Mouse (Mus musculus) testis, postnatal 14 days (tissue): ENCODE results near the gene Cys1.

Source experiments
- DNase-seq: peaks from one replicate; pipeline ENCODE4 v3.0.0; 2021; ENCODE audit warnings: low spot score

Gene Cys1

DNA sequence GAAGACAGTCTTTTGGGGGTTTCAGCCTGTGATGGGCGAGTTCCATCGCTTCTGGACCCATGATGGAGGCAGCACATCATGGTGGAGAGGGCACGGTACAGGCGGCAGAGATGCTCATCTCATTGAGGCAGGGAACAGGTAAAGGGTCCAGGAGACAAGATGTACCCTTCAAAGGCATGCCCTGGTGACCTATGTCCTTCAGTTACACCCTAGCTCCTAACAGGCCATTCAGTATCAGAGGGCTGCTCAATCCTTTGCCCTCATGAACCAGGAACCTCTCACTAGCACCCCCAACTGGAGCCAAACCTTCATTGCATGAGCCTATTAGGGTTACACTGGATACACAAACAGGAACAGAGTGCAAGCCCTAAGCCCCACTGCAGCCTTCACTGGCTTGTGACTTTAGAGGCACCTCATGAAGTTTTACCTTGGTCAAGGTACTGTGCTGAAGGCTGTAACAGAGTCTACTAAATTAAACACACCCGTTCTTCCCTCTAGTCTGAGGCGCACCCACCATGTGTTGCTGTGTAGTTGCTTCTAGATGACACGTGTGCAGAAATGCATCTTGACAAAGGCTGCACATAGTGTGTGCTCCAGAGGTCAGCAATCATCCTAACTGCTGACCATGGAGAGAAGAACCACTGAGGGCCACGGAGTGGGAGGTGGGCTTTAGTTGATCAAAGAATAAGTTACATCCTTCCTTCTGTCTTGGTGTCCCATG lies 16.0 kb upstream of the Cys1 start:
- no peak for DNase-seq

DNA sequence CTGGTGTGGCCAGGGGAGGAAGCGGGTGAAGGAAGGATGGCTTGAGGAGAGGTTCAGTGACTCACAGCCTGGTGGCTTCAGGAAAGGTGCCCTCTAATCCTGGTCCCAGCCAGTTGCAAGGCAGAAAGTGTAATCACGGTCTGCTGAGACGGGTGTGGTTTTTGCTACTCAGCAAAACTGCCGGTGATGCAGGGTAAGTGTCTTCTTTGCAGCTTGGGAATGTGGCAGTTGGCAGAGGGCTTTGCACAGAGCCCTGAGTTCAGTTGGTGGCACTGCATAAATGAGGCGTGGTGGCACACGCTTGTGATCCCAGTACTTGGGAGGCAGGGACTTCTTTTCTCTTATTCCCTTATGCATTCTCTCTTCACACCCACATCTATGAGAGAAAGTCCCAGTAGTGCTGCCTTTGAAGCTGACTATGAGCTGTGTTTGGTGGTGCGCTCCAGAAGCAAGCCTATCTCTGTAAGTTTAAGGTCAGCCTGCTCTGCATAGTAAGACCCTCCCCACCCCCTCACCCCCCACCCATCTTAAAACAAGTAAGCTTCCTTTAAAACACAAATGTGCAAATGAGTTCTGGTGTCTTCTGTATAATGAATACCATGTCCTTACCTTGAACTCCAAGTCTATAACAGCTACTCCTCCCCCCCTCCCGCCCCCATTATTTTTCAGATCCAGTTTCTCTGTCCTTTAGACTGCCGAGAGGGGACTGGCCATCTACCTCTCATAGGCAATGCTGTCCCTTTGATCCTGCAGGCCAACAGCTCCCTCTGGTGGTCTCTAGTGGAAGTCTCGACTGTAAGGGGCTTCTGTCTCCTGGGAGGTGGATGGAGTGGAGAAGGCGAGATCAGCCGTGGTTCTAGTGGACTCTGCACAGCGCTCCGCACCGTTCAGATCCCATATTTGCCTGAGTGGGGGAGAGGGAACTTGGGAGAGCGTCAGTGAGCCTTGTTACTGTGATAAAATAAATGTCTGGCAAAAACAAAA lies 15.2 kb upstream of the Cys1 start:
- peak; percentile 72 for DNase-seq

DNA sequence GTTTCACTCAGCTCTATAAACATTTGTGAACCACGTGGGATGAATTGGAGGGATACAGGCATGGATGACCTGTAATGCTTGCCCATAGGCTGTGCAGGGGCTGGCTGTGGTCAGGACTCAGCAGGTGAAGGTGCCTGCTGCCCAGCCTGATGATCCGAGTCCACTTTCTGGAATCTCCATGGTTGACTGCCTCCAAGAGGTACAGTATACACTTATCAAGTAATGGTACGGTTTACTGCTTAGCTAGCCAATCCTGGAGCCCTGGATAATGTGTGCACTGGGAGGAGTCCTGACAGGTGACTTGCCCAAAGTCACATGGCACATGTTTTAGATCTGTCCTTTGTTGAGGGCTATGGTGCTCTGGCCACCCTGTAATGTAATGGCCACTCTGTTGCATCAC lies 8.7 kb upstream of the Cys1 start:
- no peak for DNase-seq

DNA sequence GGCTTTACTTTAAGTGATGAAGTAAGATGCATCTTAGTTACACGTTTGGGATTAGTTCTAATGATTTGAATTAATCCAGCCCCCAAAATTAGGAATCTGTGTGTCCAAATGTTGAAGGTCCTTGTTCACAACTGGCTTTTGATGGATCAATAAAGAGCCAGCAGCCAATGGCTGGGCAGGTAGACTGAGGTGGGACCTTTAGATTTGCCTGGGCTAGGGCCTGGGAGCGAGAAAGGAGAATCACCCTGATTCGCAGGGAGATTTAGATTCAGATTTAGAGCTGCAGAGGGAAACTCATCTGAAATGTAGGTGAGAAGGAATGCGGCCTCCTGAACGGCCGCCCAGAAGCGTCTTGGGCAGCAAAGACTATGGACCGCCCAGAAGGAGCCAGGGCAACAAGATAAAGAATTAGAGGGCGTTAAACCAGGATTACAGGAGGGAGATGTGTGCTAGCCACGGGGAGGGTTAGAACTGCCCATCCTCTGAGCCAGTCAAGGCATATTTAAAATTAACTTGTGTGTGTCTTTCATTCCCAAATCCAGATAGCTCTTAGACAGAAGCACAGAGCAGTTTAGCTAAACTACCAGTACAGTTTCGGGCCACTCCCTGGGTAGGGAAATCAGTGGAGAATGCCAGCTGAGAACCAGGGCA lies 5.2 kb upstream of the Cys1 start:
- no peak for DNase-seq

DNA sequence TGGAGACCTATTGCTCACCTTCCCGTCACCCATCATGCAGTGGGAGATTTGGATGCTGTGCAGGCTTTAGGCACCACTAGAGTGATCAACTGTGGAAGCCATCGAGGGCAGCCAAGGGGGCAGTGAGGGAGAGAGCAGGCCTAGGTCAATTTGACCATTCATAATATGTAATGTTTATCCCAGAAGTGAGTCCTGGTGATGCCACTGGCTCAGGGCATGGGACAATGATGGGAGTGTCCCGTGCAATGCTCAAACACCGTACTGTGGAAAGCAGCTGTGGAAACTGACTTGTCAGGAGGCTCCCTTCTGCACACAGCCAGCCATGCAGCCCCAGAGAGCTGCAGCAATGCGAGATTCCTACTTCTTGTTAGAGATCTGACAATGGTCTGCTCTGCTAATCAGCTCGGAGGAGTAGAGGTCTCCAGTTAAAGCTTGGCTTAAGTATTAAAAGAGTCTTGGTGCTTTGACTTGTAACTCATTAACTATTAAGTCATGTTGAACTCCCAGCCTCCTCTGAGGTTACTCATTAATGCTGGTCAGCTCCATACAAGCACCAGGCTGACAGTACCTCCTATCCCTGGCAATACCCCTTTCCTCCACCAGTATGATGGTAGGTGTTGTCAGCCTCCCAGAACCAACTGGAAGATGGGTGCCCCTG lies 4.6 kb upstream of the Cys1 start:
- no peak for DNase-seq

DNA sequence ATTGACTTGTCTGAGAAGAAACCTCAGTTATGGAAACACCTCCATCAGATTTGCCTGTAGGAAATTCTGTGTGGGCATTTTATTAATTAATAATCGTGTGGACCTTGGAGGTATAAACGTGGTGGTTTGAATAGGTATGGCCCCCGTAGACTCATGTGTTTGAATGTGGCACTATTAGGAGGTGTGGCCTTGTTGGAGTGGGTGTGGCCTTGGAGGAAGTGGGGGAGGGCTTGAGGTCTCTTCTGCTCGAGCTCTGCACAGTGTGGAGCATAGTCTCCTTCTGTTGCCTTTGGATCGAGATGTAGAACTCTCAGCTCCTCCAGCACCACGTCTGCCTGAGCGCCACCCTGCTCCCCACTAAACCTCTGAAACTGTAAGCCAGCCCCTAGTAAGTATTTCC lies 1.8 kb upstream of the Cys1 start:
- no peak for DNase-seq

DNA sequence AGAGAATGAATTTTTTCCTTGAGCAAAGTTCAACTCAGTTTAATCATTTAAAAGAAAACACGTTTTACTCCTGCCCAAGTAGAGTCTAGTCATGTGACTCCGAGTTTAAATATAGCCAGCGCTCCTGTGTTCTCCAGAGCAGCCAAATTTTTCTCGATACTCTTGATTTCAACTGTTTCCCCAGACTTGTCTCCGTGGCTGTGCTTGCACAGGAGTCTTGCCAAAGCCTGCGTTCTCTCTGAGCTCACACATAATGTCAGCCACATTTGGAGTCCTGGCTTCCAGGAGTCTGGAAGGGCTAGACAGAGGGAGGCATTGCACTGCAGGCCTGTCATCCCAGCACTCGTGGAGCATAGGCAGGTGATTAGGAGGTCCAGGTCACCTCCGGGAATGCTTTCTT lies 950 bp upstream of the Cys1 start:
- DNase-seq = no peak

DNA sequence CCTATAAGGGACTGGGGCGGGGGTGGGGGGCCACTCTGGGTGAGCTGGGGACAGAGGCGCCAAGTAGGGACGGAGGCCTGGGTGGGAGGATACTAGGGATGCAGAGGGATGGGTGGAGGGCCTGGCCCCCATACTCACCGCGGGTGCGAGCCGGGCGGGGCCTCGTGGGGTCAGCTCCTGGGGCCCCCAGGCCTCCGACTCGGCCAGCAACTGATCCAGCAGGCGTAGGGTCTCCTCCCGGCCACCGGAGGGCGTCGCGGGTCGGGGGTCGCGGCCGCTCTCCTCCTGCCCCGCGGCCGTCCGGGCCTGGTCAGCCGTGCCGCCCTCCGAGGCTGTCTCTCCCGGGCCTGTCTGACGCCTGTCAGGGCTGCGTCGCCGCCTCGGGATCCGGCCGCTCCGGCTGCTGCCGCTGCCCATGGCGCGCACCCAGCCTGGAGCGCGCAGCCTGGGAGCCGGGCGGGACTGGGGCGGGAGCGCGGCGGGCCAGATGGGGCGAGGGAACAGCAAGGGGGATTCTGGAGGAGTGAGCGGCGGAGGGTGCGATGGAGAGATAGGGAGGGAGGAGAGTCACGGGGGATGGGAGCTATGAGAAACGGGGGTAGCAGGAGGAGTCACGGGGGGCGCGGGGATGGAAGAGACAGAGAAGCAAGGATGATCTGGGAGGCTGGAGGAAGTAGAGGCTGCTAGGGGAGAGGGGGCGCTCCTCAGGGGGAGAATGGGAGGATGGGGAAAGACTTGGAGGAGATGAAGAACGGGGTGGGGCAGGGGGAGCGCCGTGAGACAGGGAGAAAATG lies 924 bp downstream of the Cys1 start:
- peak; percentile 17 for DNase-seq

DNA sequence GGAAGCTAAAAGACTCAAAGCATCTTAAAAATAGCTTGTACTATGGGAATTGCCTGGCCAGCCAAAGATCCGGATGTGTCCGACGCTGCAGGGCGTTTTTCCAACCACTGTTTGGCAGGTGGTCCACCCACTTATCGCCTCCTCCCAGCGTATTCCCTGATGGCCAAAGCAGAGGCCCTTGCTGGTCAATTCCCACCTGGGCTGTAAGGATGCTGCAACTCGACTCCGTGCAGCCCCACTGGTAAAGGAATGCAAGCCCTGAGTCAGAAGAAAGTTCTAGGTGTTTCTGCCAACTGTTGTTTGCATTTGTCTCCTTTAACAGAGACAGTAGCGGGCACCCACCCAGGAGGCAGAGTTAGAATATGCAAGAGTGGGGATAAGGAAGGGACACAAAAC lies 1.5 kb downstream of the Cys1 start:
- DNase-seq = no peak

DNA sequence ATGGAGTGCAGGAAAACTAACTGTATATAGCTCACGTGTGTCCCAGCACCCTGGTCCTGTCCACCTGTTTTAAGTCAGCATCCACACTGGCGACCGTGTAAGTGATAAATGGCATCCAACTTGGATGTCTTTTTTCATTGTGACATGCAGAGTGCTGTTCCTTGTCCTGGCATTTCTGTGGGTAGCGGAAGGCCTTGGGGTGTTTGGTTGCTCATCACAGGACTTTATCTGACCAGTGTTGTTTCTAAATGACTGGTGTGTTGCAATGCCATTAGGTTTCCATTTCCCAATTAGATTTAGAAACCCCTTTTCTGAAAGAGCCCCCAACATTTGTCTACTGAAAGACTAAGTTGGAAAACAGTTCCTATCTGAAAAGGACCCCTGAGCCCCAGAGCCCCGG lies 19.5 kb downstream of the Cys1 start:
- no peak for DNase-seq

DNA sequence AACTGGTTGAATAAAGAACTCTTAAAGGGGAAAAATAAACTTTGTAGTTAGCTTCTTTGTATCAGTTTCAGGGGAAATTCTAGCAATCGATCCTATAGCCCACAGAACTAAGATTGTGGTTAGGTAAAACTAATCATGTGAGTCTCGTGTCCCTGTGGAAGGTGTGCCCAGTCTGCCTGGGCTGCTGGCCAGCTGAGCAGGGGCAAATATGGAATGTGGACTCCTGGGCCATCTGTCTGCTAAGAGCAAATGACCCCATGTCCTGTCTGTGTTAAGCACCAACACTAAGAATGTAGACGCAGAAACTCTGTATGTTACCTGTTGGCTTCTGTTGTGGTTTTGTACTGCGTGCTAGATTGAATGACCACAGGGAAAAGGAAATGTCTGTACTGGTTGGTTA lies 20.5 kb downstream of the Cys1 start:
- no peak for DNase-seq

DNA sequence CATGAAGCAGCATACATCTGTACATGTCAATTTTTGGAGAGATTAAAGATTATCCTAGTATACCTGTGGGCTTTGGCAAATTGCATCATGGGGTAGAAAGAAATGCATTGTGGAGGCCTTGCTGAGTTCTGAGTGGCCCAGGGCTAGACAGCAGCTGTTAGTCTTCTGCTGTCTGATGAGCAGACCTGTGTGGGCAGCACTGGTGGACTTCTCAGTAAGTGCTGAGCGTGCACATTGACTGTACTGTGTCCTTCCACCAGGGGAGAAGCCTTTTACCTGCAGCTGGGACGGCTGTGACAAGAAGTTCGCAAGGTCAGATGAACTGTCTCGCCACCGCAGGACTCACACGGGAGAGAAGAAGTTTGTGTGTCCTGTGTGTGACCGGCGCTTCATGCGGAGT lies 21.7 kb downstream of the Cys1 start:
- no peak for DNase-seq

DNA sequence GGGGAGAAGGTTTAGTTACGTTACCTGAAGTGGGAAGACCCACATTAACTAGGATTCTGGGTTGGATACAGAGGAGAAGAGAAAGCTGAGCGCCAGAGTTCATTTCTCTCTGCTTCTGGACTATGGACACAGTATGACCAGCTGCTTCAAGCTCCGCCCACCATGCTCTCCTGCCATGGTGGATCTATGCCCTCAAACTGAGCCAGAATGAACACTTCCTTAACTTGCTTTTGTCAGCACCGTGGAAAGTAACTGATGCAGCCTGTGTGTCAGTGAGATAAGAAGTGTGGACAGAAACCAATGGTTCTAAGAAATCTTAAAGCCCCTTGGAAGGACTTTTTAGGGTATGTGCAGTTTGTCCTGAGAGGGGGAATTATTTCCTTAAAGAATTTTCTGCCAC lies 22.6 kb downstream of the Cys1 start:
- no peak for DNase-seq

DNA sequence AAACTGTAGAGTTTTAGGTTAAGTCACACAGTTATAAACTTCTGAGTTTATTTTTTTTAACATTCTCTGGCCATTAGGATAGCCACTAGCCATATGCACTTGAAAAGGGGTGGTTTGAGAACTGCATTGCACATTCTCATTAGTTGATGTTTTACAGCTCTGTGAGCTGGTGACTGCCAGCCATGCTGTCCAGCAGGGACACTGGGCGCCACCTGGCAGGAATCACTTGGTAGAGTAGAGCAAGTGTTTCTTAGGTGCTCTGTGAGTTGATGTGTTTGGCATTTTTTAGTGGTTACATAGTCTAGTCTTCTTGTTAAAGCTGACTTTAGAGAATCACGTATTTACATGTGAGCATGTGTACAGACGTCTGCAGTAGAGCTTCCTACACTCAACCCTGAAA lies 25.2 kb downstream of the Cys1 start:
- DNase-seq = no peak

DNA sequence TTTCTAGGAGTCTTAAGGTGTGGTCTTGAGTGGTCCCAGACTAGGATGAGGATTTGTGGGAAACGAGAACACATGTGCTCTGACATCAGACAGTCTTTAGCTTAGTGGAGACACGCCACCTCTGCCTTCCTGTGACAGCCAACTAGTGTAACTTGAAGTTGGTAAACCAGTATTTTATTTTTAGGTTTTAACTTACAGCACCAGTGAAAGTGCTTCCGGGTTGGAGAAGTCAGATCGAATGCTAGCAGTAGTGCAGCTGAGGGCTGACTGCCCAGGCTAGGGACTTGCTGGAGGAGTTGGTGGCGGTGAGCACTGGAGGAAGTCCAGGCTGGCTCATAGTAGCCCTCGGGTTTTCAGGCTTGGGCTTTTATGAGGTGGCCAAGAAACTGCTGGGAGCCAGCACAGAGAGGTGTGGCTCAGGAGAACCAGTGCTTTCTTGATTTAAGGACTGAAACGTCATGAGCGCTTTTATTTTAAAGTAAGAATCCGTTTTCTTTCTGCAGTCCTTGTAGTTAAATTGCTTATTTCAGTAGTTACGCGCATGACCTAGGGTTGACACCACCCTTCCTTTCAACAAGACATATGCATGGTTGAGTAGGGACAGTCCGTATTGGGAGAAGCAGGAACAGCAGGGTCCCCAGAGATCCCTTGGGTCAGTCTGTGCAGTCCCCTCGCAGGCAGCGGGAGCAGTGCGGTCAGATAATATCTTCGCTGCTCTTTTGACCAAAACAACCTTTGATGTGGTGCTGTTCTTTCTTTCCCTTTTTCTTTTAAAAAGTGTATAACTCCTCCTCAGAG lies 27.3 kb downstream of the Cys1 start:
- DNase-seq = no peak

DNA sequence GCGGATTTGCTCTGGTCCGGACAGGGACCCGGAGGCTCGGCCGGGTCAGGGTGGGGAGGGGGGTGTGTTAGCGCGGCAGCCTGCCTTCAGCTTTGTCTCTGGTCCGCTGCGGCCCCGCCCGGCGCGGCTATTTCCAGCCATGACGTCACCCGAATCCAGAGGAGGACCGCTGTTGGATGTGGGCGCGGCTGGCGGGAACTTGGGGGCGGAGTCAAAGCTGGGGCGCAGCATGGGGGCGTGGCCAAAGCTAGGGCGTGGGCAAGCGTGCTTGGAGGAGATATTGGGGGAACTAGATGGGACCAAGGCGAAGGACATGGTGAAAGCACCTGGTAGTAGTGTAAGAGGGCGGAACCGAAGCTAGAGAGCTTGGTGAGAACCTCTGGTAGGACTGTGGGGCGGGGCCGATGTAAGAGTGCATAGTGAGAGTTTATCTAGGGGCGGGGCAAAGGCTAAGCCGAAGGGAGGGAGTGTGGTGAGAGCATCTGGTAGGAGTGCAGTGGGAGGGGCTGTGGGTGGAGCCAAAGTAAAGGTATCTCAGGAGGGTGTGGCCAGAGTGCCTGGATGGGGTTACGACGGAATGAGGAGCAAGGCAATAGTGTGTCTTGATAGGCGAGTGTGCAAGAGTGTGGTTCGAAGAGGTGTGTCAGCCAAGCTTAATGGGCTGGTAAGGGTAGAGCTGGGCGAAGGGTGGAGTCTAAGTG lies 29.8 kb downstream of the Cys1 start:
- peak; percentile 96 for DNase-seq

DNA sequence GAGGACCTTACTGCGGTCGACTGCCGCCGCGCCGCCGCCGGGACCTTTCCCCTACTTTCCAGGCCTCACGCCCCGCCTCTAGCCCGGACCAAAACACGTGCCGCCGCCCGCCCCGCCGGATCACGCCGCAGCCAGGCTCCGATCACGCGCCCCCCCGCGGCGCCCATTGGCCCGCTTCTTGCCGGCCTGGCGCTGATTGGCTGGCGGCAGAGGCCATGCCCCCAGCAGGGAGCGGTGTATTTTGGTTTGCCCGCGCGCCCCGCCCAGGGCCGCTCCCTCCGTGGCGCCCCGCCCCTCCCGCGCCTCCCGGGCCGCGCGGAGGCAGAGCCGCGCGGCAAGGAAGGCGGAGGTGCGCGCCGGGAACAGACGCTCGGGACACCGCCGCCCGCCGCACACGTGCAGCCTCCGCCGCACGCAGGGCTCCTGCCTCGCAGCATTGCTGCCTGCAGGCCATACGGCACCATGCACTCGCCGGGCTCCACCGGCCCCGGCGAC lies 30.5 kb downstream of the Cys1 start, which contains the start of gene Klf11:
Gene Klf11, plus strand, starts transcription at position 212 of the 495 bp plus-strand sequence.
- DNase-seq = peak; percentile 98

DNA sequence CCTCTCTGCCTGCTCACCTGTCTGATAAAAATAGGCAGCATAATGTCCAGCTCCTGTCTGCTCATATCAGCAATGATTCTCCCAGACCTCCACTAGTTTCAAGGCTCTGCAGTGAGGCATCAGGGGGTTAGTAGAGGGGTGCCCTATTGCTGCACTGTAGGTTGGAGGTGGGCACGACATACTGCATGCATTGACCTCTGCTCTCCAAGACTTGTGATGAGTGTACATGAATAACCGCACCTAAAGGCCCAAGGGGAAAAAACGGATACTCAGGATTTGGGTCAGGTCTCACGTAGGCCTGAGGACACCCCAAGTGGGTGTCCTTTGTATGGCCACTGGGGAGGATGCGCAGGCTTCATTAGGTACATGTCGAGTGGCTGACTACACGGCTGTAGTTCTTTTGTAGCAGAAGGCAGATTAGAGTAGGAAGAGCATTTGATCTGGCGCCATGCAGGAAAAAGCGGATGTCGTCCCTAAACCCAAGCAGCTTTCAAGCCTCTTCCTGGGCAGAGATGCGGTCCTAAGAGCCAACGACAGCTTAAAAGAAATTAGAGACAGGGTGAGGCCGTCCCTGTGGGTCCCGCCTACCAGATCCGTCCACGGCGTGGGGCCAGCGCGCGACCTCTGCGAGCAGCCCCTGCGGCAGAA lies 31.1 kb downstream of the Cys1 start:
- no peak for DNase-seq

DNA sequence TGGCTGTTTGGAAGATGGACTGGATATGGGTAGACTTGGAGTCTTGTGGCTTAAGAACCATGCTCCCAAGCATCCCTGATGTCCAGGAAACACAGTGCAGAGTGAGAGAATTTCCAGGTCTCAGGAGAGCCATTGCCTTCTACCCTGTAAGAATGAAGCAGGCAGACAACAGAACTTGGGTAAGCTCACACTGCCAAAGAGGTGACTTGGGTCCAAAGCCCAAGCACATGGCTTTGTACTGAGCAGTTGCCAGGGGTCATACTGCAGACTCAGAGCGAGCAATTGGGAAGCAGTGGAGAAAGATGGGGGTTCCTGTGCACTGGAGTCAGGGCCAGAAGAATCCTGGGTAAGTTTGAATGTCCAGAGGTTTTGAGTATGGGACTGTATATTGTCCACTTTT lies 33.5 kb downstream of the Cys1 start:
- no peak for DNase-seq
